Mouse (Mus musculus) testis, postnatal 10 days (tissue): ENCODE data around the gene G0s2.
A peak's percentile ranks its signal among the peaks of the same experiment; 100 is the strongest.

Source experiments
- DNase-seq: peaks from one replicate; pipeline ENCODE4 v3.0.0; 2021; ENCODE audit warnings: low spot score

Gene G0s2

GRCm38 (mm10) chr1:193272916-193273601, at the start of gene G0s2:
Gene G0s2, minus strand, starts transcription at chr1:193273217.
- peak; percentile 77 for DNase-seq

GRCm38 (mm10) chr1:193320398-193320797, 47.4 kb upstream of the G0s2 start:
- no peak for DNase-seq

DNA sequence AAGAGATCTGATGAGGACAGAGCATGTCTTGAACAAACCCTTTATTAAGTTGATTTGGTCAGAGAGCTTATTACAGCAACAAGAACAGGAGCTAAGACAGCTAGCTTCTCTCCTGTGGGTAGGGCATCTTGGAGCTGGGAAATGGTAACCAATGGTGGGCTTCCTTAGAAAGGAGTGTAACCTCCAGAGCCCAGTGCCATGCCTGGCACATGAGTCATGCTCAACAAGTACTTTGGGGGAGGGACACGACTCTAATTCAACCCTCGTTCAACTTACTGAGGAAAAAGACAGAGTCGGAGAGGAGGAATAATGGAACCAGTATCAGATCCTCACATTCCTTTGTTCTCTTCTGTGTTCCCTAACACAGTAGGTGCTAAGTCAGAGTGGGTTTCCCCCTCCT, 46.7 kb upstream of the G0s2 start:
- no peak for DNase-seq

- no peak for DNase-seq
Observed at GRCm38 (mm10) chr1:193317159-193317559, 44.1 kb upstream of the G0s2 start.

GRCm38 (mm10) chr1:193316358-193316750, 43.3 kb upstream of the G0s2 start:
- DNase-seq, result no peak

DNA sequence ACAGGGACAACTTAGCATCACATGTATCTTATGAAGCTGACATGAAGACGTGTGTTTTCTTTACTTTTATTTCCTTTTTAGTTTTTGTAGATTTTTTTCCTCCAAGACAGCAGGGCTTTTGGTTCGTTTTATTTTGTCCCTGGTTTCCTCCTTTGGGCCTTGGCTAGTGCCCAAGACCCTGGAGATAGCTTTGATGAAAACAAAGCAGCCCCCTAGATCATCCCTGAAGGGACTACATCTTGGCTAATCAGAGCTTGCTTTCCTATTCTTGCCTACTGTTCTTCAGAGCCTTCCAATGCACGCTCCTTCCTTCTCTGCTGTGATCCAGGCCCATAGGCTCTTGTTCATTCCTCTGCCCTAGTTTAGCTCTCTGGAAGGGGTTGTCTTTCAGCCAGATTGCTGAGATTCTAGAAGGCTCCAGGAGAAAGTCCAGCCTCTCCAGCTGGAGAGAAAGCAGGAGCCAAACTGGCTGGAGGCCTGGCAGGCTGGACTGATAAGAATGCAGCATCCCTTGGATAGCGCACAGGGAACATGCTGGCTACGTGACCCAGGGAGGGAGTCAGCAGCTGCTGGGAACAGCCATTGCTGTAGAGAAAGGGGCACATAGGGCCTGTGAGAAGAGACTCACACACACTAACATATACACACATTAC, 42.8 kb upstream of the G0s2 start:
- DNase-seq, result peak; percentile 75

DNA sequence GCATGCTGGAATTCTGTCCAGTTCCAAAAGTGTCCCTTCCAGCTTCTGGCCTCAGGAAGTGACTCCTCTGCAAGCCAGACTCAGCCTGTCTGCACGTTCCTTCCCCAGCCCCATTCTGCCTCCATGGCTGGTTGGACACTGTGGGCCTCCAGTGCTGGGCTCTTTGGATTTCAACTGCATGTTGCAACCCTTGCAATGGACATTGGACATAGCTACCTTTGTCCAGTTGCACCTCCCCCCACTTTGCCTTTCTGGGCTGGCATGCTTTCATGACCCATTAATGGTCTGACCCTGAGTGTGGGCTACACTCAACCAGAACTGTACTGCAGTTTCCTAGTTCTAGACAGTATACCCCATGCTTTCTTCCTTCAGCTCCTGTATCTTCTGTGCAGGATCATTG, 38.6 kb upstream of the G0s2 start:
- DNase-seq, result no peak

DNA sequence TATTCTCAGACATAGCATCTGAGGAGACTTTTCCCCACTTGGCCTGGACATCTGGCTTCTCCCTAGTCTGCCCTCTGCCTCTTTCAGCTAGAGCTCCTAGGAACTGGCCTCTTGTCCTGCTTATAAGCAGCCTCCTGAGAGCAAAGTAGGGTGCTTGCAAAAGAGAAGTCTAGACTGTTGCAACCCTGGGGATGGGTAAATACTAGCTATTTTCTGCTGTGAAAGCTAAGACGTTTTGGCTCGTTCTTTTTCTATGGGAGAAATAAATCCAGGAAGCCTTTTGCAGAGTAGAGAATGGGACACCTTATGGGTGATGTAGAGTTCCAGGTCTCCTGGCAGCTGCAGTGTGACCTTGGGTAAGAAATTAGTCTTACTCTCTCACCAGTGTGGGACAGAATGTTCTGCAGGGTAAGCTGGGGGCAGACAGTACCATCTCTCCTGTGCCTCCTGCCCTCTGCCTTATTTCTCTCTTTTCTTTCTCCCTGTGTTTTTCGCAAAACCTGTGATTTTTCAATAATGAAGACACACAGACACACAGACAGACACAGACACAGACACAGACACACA, 37.6 kb upstream of the G0s2 start:
- DNase-seq, result no peak

GRCm38 (mm10) chr1:193309785-193310518, 36.9 kb upstream of the G0s2 start:
- DNase-seq, result no peak

DNA sequence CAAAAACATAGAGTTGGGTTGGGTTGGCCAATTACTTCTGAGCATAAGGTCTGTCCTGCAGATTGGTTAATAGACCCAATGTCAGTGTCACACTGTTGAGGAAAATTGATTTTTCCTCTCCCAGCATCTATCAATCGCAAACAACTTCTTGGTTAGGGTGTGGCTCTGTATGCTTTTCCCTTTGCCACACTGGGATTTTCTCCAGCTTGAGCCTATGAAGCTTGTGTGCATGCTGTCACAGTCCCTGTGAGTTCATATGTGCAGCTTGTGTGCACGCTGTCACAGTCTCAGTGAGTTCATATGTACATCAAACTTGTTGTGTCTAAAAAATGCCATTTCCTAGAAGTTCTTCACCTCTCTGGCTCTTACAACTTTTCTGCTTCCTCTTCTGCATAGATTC, 33.8 kb upstream of the G0s2 start:
- no peak for DNase-seq

GRCm38 (mm10) chr1:193305386-193305785, 32.4 kb upstream of the G0s2 start:
- no peak for DNase-seq

- no peak for DNase-seq
Observed at GRCm38 (mm10) chr1:193303096-193303495, 30.1 kb upstream of the G0s2 start.

DNA sequence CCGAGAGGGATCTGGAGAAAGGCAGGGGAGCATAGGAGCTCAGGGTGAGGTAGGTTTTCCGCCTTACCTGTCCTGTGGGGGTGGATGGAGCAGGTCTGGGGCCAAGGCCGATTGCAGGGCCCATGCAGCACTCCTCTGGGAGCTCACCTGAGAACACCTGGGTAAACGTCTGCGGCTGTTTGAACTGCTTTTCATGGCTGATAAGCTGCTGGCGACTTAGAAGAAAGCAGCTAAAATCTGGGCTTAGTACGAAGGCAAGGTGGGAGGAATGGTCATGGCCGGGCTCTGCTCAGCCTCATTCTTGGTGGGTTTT, 29.0 kb upstream of the G0s2 start:
- DNase-seq, result no peak

GRCm38 (mm10) chr1:193301216-193302092, 28.4 kb upstream of the G0s2 start:
- DNase-seq, result no peak

DNA sequence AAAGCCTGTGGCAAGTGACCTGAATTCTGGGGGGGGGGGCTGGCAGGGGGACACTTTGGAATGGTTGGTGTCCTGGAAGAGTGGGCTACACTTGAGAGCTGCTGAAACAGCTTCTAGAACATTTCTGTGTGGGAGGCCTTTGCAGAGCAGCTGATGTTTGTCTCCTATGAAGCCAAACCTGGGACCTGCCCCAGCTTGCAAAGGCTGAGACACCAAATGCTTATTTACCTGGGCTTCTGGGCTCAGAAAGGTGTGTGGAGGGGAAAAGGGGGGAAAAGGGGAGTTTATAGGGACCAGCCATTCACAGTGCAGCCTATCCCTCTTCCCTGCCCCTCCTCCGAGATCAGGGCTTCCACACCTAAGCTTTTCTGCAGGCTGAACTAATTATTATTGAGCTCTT, 27.0 kb upstream of the G0s2 start:
- DNase-seq, result no peak

- no peak for DNase-seq
Observed at GRCm38 (mm10) chr1:193298141-193298765, 25.2 kb upstream of the G0s2 start.

DNA sequence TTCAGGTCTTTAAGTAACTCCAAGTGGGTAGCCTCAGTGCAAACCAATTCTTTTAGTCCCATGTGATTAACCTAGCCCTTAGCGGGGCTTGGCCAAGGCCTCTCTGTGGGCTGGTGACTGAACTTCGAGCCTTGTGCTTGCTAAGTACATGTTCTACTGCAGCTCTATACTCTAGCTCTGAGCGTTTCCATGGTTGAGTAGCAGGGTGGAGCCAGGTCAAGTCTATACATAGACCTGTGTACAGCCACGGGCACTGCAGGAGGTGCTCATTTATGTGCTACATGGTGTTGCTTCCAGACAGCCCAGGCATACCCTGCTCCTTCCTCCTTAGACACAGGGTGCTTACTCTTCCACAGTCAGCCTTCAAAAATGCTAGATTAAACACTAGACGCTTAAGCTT, 22.9 kb upstream of the G0s2 start:
- DNase-seq, result no peak

- no peak for DNase-seq
Observed at GRCm38 (mm10) chr1:193293926-193294325, 20.9 kb upstream of the G0s2 start.

GRCm38 (mm10) chr1:193293039-193293438, 20.0 kb upstream of the G0s2 start:
- DNase-seq, result no peak

DNA sequence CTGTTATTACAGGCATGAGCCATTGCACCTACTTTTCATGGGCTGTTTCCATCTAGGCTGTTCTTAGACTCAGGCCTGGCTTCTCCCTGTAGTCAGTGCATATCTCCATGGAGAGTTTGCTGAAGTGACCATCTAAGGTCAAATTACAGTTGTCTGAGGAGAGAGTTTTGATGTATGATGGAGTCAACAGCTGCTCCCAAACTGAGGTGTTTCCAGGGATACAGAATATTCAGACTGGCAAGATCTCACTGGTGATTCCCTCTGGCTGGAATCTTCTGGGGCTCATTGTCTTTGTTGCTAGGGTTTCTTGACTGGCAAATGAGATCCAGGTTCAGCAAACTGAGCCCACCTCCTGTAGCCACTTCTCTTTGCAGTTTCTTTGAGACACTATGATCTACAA, 17.7 kb upstream of the G0s2 start:
- DNase-seq, result no peak

- no peak for DNase-seq
Observed at GRCm38 (mm10) chr1:193289914-193290313, 16.9 kb upstream of the G0s2 start.

GRCm38 (mm10) chr1:193289076-193289475, 16.1 kb upstream of the G0s2 start:
- no peak for DNase-seq
